Mouse (Mus musculus): ENCODE measurements around the gene Gabrb3.

GRCm38 (mm10) chr7:57384112-57384511 lies 35.4 kb upstream of the Gabrb3 start:
- TF ChIP-seq CTCF (IDR thresholded peaks at IDR 0.05; ENCODE audit: control insufficient read depth, insufficient read depth, insufficient replicate concordance, low read depth, low read length) (no peak), POLR2A (IDR thresholded peaks at IDR 0.05; ENCODE audit: control insufficient read depth, low read depth, low read length) (no peak)
